In the genomic region with DNA sequence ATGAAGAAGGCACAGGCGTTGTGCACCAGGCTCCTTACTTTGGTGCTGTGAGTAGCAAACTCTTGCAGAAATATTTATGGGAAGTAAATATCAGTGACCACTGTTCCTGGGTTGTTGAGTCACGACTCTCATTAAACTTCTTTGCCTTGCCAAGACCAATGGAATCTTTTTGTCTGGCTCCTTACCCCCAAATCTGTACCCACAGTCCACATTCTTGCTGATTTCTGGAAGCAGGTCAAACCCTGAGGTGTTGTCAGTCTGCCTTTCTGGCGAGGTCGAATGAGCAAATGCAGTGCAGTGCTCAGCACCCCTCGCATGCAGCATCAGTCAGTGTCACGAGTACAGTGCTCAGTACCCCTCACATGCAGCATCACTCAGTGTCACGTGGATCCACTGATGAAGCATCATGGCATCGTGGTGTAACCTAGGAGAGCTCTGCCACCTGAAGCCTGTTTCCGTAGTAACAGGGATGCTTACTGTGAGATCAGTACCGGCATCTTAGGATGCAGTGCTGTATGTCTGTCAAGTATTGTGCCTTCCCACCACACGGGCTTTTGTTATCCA, we compare ENCODE assay signal across 22 mouse cellular contexts. TPM values are rescaled to one million over a fixed set of nuclear protein-coding genes. Genes with fewer than 3 reads are reported as not detected.
A peak's percentile ranks its signal among the peaks of the same experiment; 100 is the strongest.
DNase-seq lines count a peak whose midpoint lies in the region; ATAC-seq and TF ChIP-seq lines count a peak whose summit lies in the region.
"Had no signal": no experiment of that assay in that cellular context is flagged by ENCODE, and none has a peak within 500 bp of the region (broad histone marks: within the 10 kb centered on the region; RNA-seq: fewer than 3 reads in every experiment).

No protein-coding gene starts in this region.

- no peak overlapping the region for H3K27ac ChIP-seq in midbrain, embryonic 11.5 days (ENCODE audit: low read depth, low read length)
- H3K27ac ChIP-seq in midbrain, embryonic 16.5 days (ENCODE audit: low read length), result no peak overlapping the region
- H3K27ac ChIP-seq: embryonic facial prominence, embryonic 15.5 days; forebrain, embryonic 15.5 days; heart, adult 2 months; heart, embryonic 15.5 days; hindbrain, embryonic 10.5 days; hindbrain, embryonic 15.5 days had no signal

- no peaks in the 10 kb centered on the region for H3K4me1 ChIP-seq in midbrain, embryonic 11.5 days (ENCODE audit: control insufficient read depth, insufficient read depth, low read length)
- no peaks in the 10 kb centered on the region for H3K4me1 ChIP-seq in midbrain, embryonic 16.5 days (ENCODE audit: control insufficient read depth, insufficient read depth, low read length)
- H3K4me1 ChIP-seq: embryonic facial prominence, embryonic 15.5 days; heart, embryonic 15.5 days; hindbrain, embryonic 15.5 days had no signal

- H3K27me3 ChIP-seq in midbrain, embryonic 11.5 days (ENCODE audit: control insufficient read depth, insufficient read depth, low read length), result no peaks in the 10 kb centered on the region
- no peaks in the 10 kb centered on the region for H3K27me3 ChIP-seq in midbrain, embryonic 16.5 days (ENCODE audit: control insufficient read depth, insufficient read depth, low read depth, low read length)
- no peaks in the 10 kb centered on the region for H3K27me3 ChIP-seq in myocyte (ENCODE audit: control insufficient read depth, insufficient read depth, insufficient read length)
- H3K27me3 ChIP-seq: embryonic facial prominence, embryonic 15.5 days; forebrain, embryonic 15.5 days; heart, embryonic 15.5 days; hindbrain, embryonic 15.5 days had no signal

- no peak overlapping the region for H3ac ChIP-seq in myocyte (ENCODE audit: control insufficient read depth, insufficient read length)

- no peaks in the 10 kb centered on the region for H3K9me3 ChIP-seq in midbrain, embryonic 11.5 days (ENCODE audit: control insufficient read depth, low read length)
- no peaks in the 10 kb centered on the region for H3K9me3 ChIP-seq in midbrain, embryonic 16.5 days (replicated peaks; ENCODE audit: control insufficient read depth, low read length, poor library complexity, severe bottlenecking)
- H3K9me3 ChIP-seq: embryonic facial prominence, embryonic 15.5 days; forebrain, embryonic 15.5 days; heart, embryonic 15.5 days; hindbrain, embryonic 10.5 days; hindbrain, embryonic 15.5 days had no signal

- no peak overlapping the region for H3K4me2 ChIP-seq in midbrain, embryonic 11.5 days
- no peak overlapping the region for H3K4me2 ChIP-seq in midbrain, embryonic 16.5 days (ENCODE audit: low read length)
- H3K4me2 ChIP-seq in myocyte (ENCODE audit: low read depth), result no peak overlapping the region
- H3K4me2 ChIP-seq: embryonic facial prominence, embryonic 15.5 days; forebrain, embryonic 15.5 days; heart, embryonic 11.5 days; heart, embryonic 15.5 days; hindbrain, embryonic 15.5 days had no signal

- peaks cover 8% of the 10 kb centered on the region for H3K79me2 ChIP-seq in myocyte (ENCODE audit: control insufficient read depth, insufficient read depth)

- peak; percentile 59 for DNase-seq in midbrain, embryonic 11.5 days (ENCODE audit: low spot score, missing footprints)
- DNase-seq in 3T3-L1 (ENCODE audit: low read depth, low spot score) (peak; percentile 52), NIH3T3 (ENCODE audit: low read depth) (peak; percentile 57)
- DNase-seq in adrenal gland, postnatal 36 days, result no peak
- no peak for DNase-seq in frontal cortex, postnatal 10 days (ENCODE audit: low spot score in 2 of 2)
- DNase-seq: adrenal gland, adult 8-10 months; cerebellum, adult 18-20 months; cerebellum, postnatal 14 days; embryo, embryonic 11 days; gastrocnemius, postnatal 10 days; heart, adult 2 months; heart, postnatal 14 days had no signal

- peaks cover 27% of the 10 kb centered on the region for H3K36me3 ChIP-seq in midbrain, embryonic 11.5 days (ENCODE audit: control insufficient read depth, insufficient read depth, low read length)
- peaks cover 45% of the 10 kb centered on the region for H3K36me3 ChIP-seq in midbrain, embryonic 16.5 days (ENCODE audit: control insufficient read depth, insufficient read depth, low read length)
- peaks cover 75% of the 10 kb centered on the region for H3K36me3 ChIP-seq in myocyte (ENCODE audit: control insufficient read depth, insufficient read depth)

- no peak overlapping the region for H3K4me3 ChIP-seq in midbrain, embryonic 11.5 days (ENCODE audit: low read depth, low read length)
- no peak overlapping the region for H3K4me3 ChIP-seq in midbrain, embryonic 16.5 days (ENCODE audit: low read depth, low read length)
- H3K4me3 ChIP-seq in myocyte, result no peak overlapping the region
- H3K4me3 ChIP-seq: embryonic facial prominence, embryonic 15.5 days; erythroblast, embryonic 14.5 days; forebrain, embryonic 15.5 days; heart, adult 2 months; heart, embryonic 15.5 days; hindbrain, embryonic 10.5 days; hindbrain, embryonic 15.5 days had no signal

- ATAC-seq in midbrain, embryonic 11.5 days (ENCODE audit: low FRiP score), result no peak
- no peak for ATAC-seq in midbrain, embryonic 16.5 days
- ATAC-seq: forebrain, embryonic 15.5 days; intestine, embryonic 16.5 days had no signal

- 91% methylated on average over 11 of the region's 11 CpGs for WGBS in midbrain, embryonic 11.5 days
- WGBS in midbrain, embryonic 16.5 days, result 90% methylated on average over 11 of the region's 11 CpGs

- H3K9ac ChIP-seq in midbrain, embryonic 11.5 days (ENCODE audit: low read length), result no peak overlapping the region
- no peak overlapping the region for H3K9ac ChIP-seq in midbrain, embryonic 16.5 days (ENCODE audit: low read depth, low read length)
- H3K9ac ChIP-seq: embryonic facial prominence, embryonic 15.5 days; forebrain, embryonic 15.5 days; heart, embryonic 15.5 days; hindbrain, embryonic 15.5 days had no signal

- TF ChIP-seq POLR2A in myocyte (IDR thresholded peaks at IDR 0.05; ENCODE audit: insufficient read length, low read depth), result peak; percentile 35

TF ChIP-seq in myocyte, 11 proteins besides CTCF, POLR2A, EP300 and RAD21:
- peak; percentile 52 for TF ChIP-seq POLR2AphosphoS2 (IDR thresholded peaks at IDR 0.05; ENCODE audit: insufficient read length, low read depth)
- no peak for TF ChIP-seq E2F4 (IDR thresholded peaks at IDR 0.05; ENCODE audit: insufficient read depth)
- no peak for TF ChIP-seq USF1 (IDR thresholded peaks at IDR 0.05; ENCODE audit: low read depth)

RNA-seq across cellular contexts. Expression of gene Iars, which starts 21.4 kb away (rescaled TPM):
- 109 and 111 TPM in 2 replicates for polyA plus RNA-seq in midbrain, embryonic 11.5 days (2014; fragmentation: Nextera tagmentation; extraction: Ambion mirVana)
- 46.7 and 47.2 TPM in 2 replicates for polyA plus RNA-seq in midbrain, embryonic 16.5 days (2015; fragmentation: Nextera tagmentation; extraction: Ambion mirVana)
- polyA plus RNA-seq in myocyte (2012; fragmentation: generic; extraction: Trizol), result 128 TPM
- 10 to 100 TPM; 82.4 to 91.0 TPM for total RNA-seq in adrenal gland, postnatal 36 days (2021)

RNA-seq across cellular contexts. Expression of gene Nol8, which starts 50.4 kb away (rescaled TPM):
- polyA plus RNA-seq in midbrain, embryonic 11.5 days (2014; fragmentation: Nextera tagmentation; extraction: Ambion mirVana), result 24.0 and 24.1 TPM in 2 replicates
- polyA plus RNA-seq in midbrain, embryonic 16.5 days (2015; fragmentation: Nextera tagmentation; extraction: Ambion mirVana), result 13.4 and 18.7 TPM in 2 replicates
- 3.0 TPM for polyA plus RNA-seq in myocyte (2012; fragmentation: generic; extraction: Trizol)
- total RNA-seq in adrenal gland, postnatal 36 days (2021), result 10 to 100 TPM; 24.5 to 25.4 TPM

RNA-seq across cellular contexts. Expression of gene Cenpp, which starts 50.7 kb away (rescaled TPM):
- polyA plus RNA-seq in midbrain, embryonic 11.5 days (2014; fragmentation: Nextera tagmentation; extraction: Ambion mirVana), result 40.7 and 45.1 TPM in 2 replicates
- polyA plus RNA-seq in midbrain, embryonic 16.5 days (2015; fragmentation: Nextera tagmentation; extraction: Ambion mirVana), result 6.1 and 6.6 TPM in 2 replicates
- polyA plus RNA-seq in myocyte (2012; fragmentation: generic; extraction: Trizol), result 6.3 TPM
- 1 to 10 TPM; 1.2 to 2.4 TPM for total RNA-seq in adrenal gland, postnatal 36 days (2021)

Comparison
In these comparisons a context has a peak if more than half of its experiments do, and no peak if none do; other contexts are left out.
1. DNase-seq: peak in midbrain, embryonic 11.5 days (single experiment), 3T3-L1 (single experiment) and NIH3T3 (single experiment); none in adrenal gland, postnatal 36 days (0 of 2) and frontal cortex, postnatal 10 days (0 of 2).